Mouse (Mus musculus): ENCODE results near the gene Copz1.

GRCm38 (mm10) chr15:103257790-103258728 lies 14.5 kb upstream of the Copz1 start, which contains the start of gene Nfe2:
- TF ChIP-seq EP300 (IDR thresholded peaks at IDR 0.05), result peak; percentile 78; the same call in 1 of the 2 replicates
- TF ChIP-seq CTCF (IDR thresholded peaks at IDR 0.05), result peak; percentile 28

Measured in lung, postnatal 0 days (tissue).